Mouse (Mus musculus) intestine, embryonic 15.5 days (tissue): Measurements from ENCODE around the gene Rsg1. TPM values are rescaled to one million over a fixed set of nuclear protein-coding genes. Genes with fewer than 3 reads are reported as not detected.

ENCODE experiments used
- ATAC-seq: fragments of 200-750 bp; cut with Nextera tagmentation; 2 replicates; pipeline ENCODE4 v1.8.0; 2017; ENCODE audit warnings: moderate TSS enrichment, moderate library complexity
- H3K27ac ChIP-seq: fragments of 300-500 bp; sonication (generic); 2 replicates; pipeline ENCODE4 v1.5.1; 2015; ENCODE audit warnings: mild to moderate bottlenecking, inconsistent platforms
- H3K27me3 ChIP-seq: fragments of 300-500 bp; sonication (generic); replicated peaks from 2 replicates; pipeline ENCODE4 v1.6.1; 2015; ENCODE audit warnings: inconsistent platforms
- H3K36me3 ChIP-seq: fragments of 300-500 bp; sonication (generic); 2 replicates; pipeline ENCODE4 v1.6.1; 2015; ENCODE audit warnings: inconsistent platforms
- H3K4me1 ChIP-seq: fragments of 300-500 bp; sonication (generic); replicated peaks from 2 replicates; pipeline ENCODE4 v1.6.1; 2015; ENCODE audit warnings: inconsistent platforms
- H3K4me2 ChIP-seq: fragments of 300-500 bp; sonication (generic); replicated peaks from 2 replicates; pipeline ENCODE4 v1.6.1; 2015; ENCODE audit warnings: mild to moderate bottlenecking, inconsistent platforms
- H3K4me3 ChIP-seq: fragments of 300-500 bp; sonication (generic); replicated peaks from 2 replicates; pipeline ENCODE4 v1.5.1; 2015; ENCODE audit warnings: inconsistent platforms
- H3K9ac ChIP-seq: fragments of 300-500 bp; sonication (generic); 2 replicates; pipeline ENCODE4 v1.6.1; 2015; ENCODE audit warnings: inconsistent platforms
- H3K9me3 ChIP-seq: fragments of 300-500 bp; sonication (generic); 2 replicates; pipeline ENCODE4 v1.6.1; 2016; ENCODE audit warnings: inconsistent platforms
- WGBS: fragments of 180-500 bp; shearing (Covaris S2); methylation state at CpG from one replicate; pipeline ENCODE4 v1.1.7; 2015; 5-methylcytosine and 5-hydroxymethylcytosine counted together
- polyA plus RNA-seq: library from polyadenylated mRNA; unstranded; fragments of >200 nt; fragmentation: Nextera tagmentation; extraction: Ambion mirVana; gene quantifications from 2 replicates; pipeline ENCODE4 v1.2.1, GENCODE M21; 2015

Rsg1 gene
- 3.9 and 5.1 TPM in 2 replicates for polyA plus RNA-seq

DNA sequence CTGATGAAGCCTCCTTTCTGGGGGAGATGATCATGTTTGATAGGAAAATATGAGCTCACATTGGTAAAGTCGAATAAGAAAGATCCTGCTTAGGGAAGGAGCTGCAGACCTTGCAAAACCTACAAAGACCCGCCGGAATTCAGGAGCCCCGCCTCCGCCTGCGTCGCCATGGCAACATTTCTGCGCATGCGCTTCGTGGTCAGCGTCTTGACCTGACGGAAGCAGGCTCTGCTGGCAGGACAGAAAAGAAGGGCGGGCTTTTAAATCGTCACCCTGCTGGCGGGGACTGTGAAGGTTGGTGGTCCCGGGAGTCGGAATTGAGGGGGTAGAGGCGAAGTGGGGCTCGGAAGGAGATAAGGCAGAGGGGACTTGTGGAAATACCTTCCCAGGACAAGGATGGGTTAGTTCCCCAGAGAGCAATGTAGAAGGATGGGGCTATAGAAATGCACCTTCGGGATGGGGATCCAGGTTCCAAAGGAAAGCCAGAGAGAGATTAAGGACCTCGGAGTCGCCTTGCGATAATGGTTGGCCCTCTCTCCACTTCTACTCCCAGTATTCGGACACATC, at the start of gene Rsg1:
Rsg1 (plus strand) TSS at position 187 of the 567 bp plus-strand sequence.
- Histone ChIP-seq H3K9ac (peak within 1 kb of the TSS; percentile 66), H3K4me2 (peak within 1 kb of the TSS; percentile 79), H3K27ac (0 out of 2 replicates have a peak within 1 kb of the TSS, but pooled peaks have one; percentile 44), H3K27me3 (no peaks in the 10 kb centered on the region), H3K9me3 (no peaks in the 10 kb centered on the region), H3K4me1 (peaks cover 7% of the 10 kb centered on the region), H3K36me3 (no peaks in the 10 kb centered on the region), H3K4me3 (peak within 1 kb of the TSS; percentile 56)
- ATAC-seq = peak; percentile 87
- under 1% methylated on average over 24 of the region's 24 CpGs for WGBS

DNA sequence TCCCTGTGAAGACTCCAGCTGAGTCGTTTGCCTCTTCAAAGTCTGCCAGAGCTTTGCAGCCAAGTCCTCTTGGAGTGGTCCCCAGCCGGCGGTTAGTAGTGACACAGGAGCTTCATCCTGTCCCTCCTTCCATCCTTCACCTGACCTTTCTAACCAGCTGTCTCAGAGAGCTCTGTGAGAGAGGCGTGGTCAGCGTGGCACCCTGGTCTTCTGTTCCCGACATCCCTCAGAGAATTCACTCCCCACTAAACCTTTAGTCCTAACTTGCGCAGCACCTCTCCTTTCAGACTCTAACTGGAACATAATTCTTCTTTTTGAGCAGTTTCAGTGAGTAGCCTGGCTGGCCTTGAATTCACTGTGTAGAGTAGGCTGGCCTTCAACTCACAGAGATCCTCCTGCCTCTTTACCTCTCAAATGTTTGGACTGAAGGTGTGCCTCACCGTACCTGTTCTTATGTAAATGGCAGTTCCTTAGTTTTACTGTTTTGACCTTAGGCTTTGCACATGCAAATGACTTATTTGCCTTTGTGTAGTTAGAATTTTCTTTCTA, 47.9 kb upstream of the Rsg1 start:
- Histone ChIP-seq H3K9ac (no peak overlapping the region), H3K36me3 (peaks cover 16% of the 10 kb centered on the region), H3K27me3 (no peaks in the 10 kb centered on the region), H3K4me3 (no peak overlapping the region), H3K4me2 (no peak overlapping the region), H3K27ac (no peak overlapping the region), H3K4me1 (0 out of 2 replicates have a peak, but pooled peaks cover 5% of the 10 kb centered on the region), H3K9me3 (no peaks in the 10 kb centered on the region)
- 71% methylated on average over 8 of the region's 8 CpGs for WGBS
- ATAC-seq = no peak

DNA sequence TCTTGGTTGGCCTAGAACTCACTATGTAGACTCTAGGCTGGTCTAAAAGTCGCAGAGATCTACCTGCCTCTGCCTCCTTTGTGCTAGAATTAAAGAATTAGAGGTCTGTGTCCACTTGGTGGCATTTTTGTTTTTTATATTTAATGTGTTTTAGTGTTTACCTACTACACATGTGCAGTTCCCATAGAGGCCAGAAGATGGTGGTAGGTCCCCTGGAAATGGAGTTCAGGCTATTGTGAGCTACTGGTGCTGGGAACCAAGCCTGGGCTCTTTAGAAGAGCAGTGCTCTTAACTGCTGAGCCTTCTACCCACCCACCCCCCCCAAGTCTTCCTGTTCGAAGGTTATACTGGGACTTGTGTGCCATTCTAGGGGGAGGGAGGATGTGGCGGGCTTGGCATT, 46.6 kb upstream of the Rsg1 start:
- WGBS = 94% methylated on average over 3 of the region's 3 CpGs
- no peak for ATAC-seq
- Histone ChIP-seq H3K4me3 (no peak overlapping the region), H3K4me2 (no peak overlapping the region), H3K36me3 (peaks cover 28% of the 10 kb centered on the region), H3K27me3 (no peaks in the 10 kb centered on the region), H3K9ac (no peak overlapping the region), H3K4me1 (0 out of 2 replicates have a peak, but pooled peaks cover 5% of the 10 kb centered on the region), H3K9me3 (no peaks in the 10 kb centered on the region), H3K27ac (no peak overlapping the region)

DNA sequence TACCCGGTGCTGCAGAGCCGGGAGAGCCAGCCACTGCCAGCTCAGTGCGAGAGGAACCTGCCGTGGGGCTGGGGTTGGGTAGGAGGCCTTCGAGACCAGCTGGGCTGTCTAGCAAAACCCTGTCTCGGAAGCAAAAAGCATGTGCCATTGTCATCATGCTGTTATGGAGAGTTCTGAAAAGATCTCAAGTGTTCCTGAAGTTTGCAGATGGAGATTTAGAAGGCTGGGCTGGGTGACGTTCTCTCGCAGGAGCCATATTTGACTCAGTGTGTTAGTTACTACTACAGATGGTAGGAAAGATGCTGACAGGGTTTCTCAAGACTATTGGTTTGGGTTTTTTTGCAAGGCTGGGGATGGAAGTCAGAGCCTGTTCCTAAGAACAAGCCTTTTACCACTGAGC, 41.6 kb upstream of the Rsg1 start:
- ATAC-seq = no peak
- no peak overlapping the region for H3K4me2 ChIP-seq
- no peaks in the 10 kb centered on the region for H3K4me1 ChIP-seq
- no peak overlapping the region for H3K9ac ChIP-seq
- WGBS = 91% methylated on average over 8 of the region's 8 CpGs
- no peaks in the 10 kb centered on the region for H3K9me3 ChIP-seq
- no peak overlapping the region for H3K4me3 ChIP-seq
- H3K36me3 ChIP-seq = peaks cover 25% of the 10 kb centered on the region
- H3K27ac ChIP-seq = no peak overlapping the region
- no peaks in the 10 kb centered on the region for H3K27me3 ChIP-seq

DNA sequence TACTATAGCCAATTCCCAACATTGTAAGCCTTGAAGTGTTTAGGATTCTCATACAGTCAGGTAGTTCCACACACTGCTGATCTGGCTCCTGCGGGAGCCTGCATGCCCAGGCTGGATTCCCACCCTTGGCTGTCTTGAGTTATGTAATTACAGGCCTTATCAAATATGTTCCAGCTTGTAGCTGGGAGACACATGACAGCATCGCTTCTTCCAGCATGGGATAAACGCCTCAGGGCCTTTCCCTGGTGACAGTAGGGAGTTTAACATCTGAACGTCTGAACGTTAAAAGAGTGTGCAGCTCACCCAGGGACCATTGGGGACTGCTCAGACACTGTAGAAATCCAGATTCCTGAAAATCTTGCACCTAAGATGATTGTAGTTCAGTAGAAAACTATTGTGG, 38.0 kb upstream of the Rsg1 start:
- Histone ChIP-seq H3K36me3 (peaks cover 14% of the 10 kb centered on the region), H3K4me1 (no peaks in the 10 kb centered on the region), H3K9me3 (no peaks in the 10 kb centered on the region), H3K27me3 (no peaks in the 10 kb centered on the region), H3K4me3 (no peak overlapping the region), H3K9ac (no peak overlapping the region), H3K4me2 (no peak overlapping the region), H3K27ac (no peak overlapping the region)
- 81% methylated on average over 5 of the region's 5 CpGs for WGBS
- no peak for ATAC-seq

DNA sequence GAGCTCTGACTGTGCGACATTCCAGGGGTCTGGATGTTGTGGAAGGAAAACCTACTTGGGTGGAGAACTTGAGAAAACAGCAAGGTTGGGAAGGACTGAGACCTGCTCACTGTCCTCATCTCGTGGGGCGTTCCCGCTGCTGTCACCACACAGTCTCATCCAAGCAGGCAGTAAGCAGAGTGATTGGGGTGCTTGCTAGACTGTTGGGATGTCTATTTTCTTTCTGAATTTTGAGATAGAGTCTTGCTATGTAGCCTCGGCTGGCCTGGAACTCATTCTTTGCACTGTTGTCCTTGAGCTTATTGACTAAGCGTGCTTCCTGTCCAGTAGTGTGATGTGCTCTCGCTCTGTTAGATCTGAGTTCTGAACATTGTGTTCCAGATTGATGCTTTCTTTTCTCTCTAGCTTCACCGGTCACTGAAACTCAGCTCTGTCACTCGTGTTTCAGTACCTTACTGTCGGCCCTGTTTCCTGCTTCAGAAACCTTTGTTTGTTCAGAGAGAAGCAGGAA, 37.4 kb upstream of the Rsg1 start:
- H3K4me1 ChIP-seq = no peaks in the 10 kb centered on the region
- no peak for ATAC-seq
- H3K4me2 ChIP-seq = no peak overlapping the region
- no peak overlapping the region for H3K9ac ChIP-seq
- H3K27me3 ChIP-seq = no peaks in the 10 kb centered on the region
- H3K4me3 ChIP-seq = no peak overlapping the region
- peaks cover 10% of the 10 kb centered on the region for H3K36me3 ChIP-seq
- 82% methylated on average over 10 of the region's 10 CpGs for WGBS
- no peak overlapping the region for H3K27ac ChIP-seq
- no peaks in the 10 kb centered on the region for H3K9me3 ChIP-seq

DNA sequence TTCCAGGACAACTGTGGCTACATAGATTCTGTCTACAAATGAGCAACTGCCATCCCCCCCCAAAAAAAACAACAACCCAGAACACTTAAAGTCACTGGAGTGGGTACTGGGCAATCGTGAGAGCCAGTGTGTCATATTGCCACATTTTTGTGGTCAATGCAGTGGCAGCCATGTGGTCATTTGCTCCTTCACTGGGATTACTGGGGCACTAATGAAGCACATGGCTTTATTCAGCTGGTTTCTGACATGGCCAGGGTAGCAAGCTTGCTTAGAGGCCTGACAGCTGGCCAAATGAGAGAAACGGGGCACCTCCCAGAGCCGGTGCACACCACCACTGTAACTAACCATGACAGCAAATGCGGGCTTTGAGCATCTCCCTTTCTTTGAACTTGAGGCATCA, 35.3 kb upstream of the Rsg1 start:
- Histone ChIP-seq H3K4me2 (no peak overlapping the region), H3K36me3 (peaks cover 4% of the 10 kb centered on the region; the same call in 1 of the 2 replicates), H3K4me1 (no peaks in the 10 kb centered on the region), H3K9me3 (no peaks in the 10 kb centered on the region), H3K9ac (no peak overlapping the region), H3K27ac (no peak overlapping the region), H3K27me3 (no peaks in the 10 kb centered on the region), H3K4me3 (no peak overlapping the region)
- WGBS = 90% methylated on average over 4 of the region's 4 CpGs
- no peak for ATAC-seq

DNA sequence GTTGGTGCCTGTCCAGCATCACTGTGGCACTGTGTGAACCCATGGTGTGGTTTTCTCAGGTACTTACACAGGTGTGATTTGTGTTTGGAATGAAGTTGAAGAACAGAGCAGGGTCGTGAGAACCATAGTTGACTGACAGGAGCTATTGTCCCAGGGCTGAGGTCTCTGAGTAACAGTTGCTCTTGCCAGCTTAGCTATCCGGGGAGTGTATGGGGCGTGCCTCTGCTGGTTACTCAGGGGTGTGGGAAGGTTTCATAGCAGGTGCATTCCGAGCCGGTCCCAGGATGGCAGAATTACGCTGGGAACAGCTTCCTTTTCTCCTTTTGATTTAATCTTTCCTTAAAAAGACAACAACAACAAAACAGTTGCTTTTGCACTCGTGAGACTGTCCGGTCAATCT, 32.9 kb upstream of the Rsg1 start:
- ATAC-seq = no peak
- Histone ChIP-seq H3K9me3 (no peaks in the 10 kb centered on the region), H3K27ac (no peak overlapping the region), H3K4me2 (no peak overlapping the region), H3K36me3 (peaks cover 4% of the 10 kb centered on the region; the same call in 1 of the 2 replicates), H3K27me3 (no peaks in the 10 kb centered on the region), H3K4me3 (no peak overlapping the region), H3K9ac (no peak overlapping the region), H3K4me1 (no peaks in the 10 kb centered on the region)
- 82% methylated on average over 8 of the region's 8 CpGs for WGBS

DNA sequence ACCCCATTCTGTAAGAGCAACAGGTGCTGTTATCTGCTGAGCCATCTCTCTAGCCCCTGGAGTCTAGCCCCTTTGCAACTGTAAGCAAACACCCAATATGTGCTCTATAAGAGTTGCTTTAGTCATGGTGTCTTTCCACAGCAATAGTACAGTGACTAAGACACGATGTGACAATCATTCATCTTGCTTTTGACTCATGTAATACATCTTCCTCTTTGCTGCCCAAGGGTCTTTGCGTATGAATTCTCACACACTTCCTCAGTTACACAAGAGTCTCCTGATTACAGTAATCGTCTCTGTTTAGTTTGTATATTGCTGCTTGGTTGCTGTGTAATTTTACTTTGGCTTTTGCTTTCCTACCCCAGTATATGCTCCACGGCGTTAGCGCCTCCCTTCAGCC, 31.8 kb upstream of the Rsg1 start:
- no peak overlapping the region for H3K27ac ChIP-seq
- no peak for ATAC-seq
- H3K4me2 ChIP-seq = no peak overlapping the region
- no peak overlapping the region for H3K4me3 ChIP-seq
- WGBS = 87% methylated on average over 6 of the region's 6 CpGs
- H3K9ac ChIP-seq = no peak overlapping the region
- H3K9me3 ChIP-seq = no peaks in the 10 kb centered on the region
- no peaks in the 10 kb centered on the region for H3K27me3 ChIP-seq
- H3K4me1 ChIP-seq = peaks cover 11% of the 10 kb centered on the region; the same call in 1 of the 2 replicates
- peaks cover 4% of the 10 kb centered on the region; the same call in 1 of the 2 replicates for H3K36me3 ChIP-seq

DNA sequence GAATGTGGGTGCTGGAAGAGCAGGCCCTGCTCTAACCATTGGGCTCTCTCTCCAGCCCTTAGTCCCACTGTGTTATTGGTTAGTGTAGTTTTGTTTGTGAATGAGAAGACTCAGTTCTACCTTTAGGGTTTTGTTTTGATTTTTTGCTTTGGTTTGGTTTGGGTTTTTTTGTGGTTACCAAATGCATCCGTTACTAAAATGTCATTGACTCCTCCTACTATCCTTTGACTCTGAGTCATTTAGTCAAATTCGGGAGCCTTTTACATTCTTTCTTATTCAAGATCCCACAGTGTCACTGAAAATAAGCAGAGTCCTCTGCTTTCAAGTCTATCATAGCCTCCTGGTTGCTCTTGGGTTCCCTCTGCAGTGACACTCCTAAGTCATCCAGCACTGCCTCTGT, 29.8 kb upstream of the Rsg1 start:
- no peaks in the 10 kb centered on the region for H3K27me3 ChIP-seq
- H3K4me2 ChIP-seq = no peak overlapping the region
- H3K4me1 ChIP-seq = peaks cover 13% of the 10 kb centered on the region; the same call in 1 of the 2 replicates
- peaks cover 4% of the 10 kb centered on the region; the same call in 1 of the 2 replicates for H3K36me3 ChIP-seq
- H3K4me3 ChIP-seq = no peak overlapping the region
- no peak overlapping the region for H3K9ac ChIP-seq
- no peak for ATAC-seq
- 84% methylated on average over 2 of the region's 2 CpGs for WGBS
- no peak overlapping the region for H3K27ac ChIP-seq
- H3K9me3 ChIP-seq = no peaks in the 10 kb centered on the region

DNA sequence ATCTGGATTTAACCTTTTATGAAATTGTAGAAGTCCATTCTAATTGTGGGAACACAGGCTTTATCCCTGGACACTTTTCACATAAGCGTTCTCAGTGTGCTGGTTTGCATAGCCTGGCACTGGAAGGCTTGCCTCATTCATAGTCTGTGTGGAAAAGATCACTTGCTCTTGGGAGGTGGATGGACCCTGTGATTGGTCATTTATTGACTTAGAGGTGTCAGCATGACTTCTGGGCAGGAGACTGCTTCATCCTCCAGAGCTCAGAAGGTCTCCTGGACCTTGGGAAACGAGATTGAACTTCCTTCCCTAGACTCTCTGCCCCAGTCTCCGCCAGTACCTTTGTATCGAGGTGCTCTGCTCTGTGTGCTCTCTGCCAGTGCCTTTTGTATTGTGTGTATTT, 29.3 kb upstream of the Rsg1 start:
- Histone ChIP-seq H3K9me3 (no peaks in the 10 kb centered on the region), H3K27ac (no peak overlapping the region), H3K4me3 (no peak overlapping the region), H3K4me1 (peaks cover 13% of the 10 kb centered on the region; the same call in 1 of the 2 replicates), H3K4me2 (no peak overlapping the region), H3K36me3 (peaks cover 4% of the 10 kb centered on the region; the same call in 1 of the 2 replicates), H3K9ac (no peak overlapping the region), H3K27me3 (no peaks in the 10 kb centered on the region)
- WGBS = 94% methylated on average over 4 of the region's 4 CpGs
- no peak for ATAC-seq

DNA sequence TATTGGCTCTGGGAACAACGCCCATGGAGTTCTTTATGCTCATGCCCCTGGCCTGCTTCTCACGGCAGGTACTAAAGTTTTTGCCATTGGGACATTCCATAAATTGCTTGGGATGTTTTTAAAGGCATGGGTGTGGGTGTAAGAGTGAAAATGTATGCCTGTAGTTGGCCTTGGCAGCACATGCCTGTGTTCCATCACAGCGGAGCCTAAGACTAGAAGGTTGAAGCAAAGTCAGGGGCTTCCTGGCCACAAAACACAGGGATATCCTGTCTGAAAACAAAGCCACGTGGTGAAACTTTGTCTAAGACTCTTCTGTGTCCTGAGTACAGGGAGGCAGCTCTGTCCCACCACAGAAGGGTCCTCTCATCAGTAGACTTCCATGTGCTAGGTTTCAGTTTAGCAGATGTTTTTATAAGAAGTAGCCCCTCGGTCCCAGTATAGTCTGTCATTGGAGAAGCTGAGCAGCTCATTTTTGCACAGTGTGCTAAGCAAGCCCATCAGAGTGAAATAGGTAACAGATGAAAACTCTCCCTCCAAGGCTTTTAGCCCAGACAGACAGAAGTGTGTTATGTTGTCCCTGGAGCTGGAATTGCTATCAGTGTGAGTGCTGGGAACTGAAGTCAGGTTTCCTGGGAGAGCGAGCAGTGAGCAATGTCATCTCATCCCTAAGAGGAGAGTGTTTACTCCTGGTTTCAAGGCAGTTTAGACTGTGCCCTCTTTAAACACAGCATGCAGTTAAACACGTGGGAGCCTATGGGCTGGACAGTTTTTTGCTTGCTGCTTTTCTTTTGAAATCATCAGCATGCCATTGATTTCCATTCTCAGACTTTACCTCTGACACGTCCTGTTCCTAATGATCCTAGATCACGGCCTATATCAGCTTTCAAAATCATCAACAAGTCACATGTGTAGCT, 26.6 kb upstream of the Rsg1 start:
- Histone ChIP-seq H3K27ac (peak overlapping the region; percentile 18; the same call in 1 of the 2 replicates), H3K9ac (no peak overlapping the region), H3K4me2 (no peak overlapping the region), H3K36me3 (peaks cover 3% of the 10 kb centered on the region; the same call in 1 of the 2 replicates), H3K27me3 (no peaks in the 10 kb centered on the region), H3K4me1 (peaks cover 13% of the 10 kb centered on the region; the same call in 1 of the 2 replicates), H3K9me3 (no peaks in the 10 kb centered on the region), H3K4me3 (no peak overlapping the region)
- 47% methylated on average over 9 of the region's 9 CpGs for WGBS
- no peak for ATAC-seq
